Mouse (Mus musculus): ENCODE data around the gene Dgki. TPM values are rescaled to one million over a fixed set of nuclear protein-coding genes. Genes with fewer than 3 reads are reported as not detected.

Dgki gene
- total RNA-seq, 2 experiments from 2014 or later: 84.9 to 85.1 TPM

DNA sequence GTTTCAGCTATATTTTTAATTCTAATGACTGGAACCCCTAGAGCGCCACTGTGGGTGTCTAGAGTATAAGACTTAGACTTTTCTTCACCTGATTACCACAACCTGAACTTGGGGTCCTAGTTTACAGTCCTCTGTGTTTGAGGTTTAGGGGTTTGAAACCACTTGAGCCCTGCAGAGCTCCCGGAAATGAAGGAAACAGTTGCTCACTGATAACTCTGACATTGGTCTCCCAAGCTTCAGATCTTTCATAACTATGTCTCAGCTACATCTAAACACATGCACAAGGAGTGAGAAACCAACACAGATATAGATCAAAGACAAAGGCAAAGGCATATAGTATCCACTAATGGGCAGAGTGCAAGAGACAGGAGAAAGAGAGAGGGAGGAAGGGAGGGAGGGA lies 271.7 kb downstream of the Dgki start:
- no peak for DNase-seq (ENCODE audit: low spot score in 2 of 2)

- no peak for DNase-seq (ENCODE audit: low spot score in 2 of 2)
Observed at GRCm38 (mm10) chr6:37026343-37027243, 273.4 kb downstream of the Dgki start.

- no peak for DNase-seq (ENCODE audit: low spot score in 2 of 2)
Observed at GRCm38 (mm10) chr6:37016046-37016445, 283.9 kb downstream of the Dgki start.

GRCm38 (mm10) chr6:37011597-37011996 lies 288.4 kb downstream of the Dgki start:
- no peak for DNase-seq (ENCODE audit: low spot score in 2 of 2)

GRCm38 (mm10) chr6:37007573-37007972 lies 292.4 kb downstream of the Dgki start:
- DNase-seq (ENCODE audit: low spot score in 2 of 2): no peak

- no peak for DNase-seq (ENCODE audit: low spot score in 2 of 2)
Observed at GRCm38 (mm10) chr6:37004914-37005313, 295.1 kb downstream of the Dgki start.

- DNase-seq (ENCODE audit: low spot score in 2 of 2): no peak
Observed at GRCm38 (mm10) chr6:37003235-37003634, 296.7 kb downstream of the Dgki start.

DNA sequence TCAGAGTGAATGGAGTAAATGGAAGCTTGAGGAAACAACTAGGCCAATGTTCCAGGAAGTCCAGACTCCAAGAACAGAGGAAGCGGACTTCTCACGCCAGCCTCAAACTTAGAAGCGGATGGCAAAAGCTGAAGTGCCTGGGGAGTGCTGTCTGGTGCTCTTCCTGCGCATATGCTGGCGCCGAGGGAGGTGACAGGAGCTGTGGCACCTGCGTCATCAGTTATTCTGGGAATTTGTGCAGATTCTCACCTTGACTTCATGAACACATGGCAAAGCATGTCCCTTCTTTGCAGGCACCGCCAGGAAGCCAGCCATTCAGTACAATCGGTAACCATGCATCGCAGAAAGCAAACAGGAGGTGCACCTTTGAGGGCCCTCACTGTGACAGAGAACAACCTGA lies 301.0 kb downstream of the Dgki start:
- no peak for DNase-seq (ENCODE audit: low spot score in 2 of 2)

GRCm38 (mm10) chr6:36994329-36994728 lies 305.7 kb downstream of the Dgki start:
- DNase-seq (ENCODE audit: low spot score in 2 of 2): no peak

GRCm38 (mm10) chr6:36990186-36990585 lies 309.8 kb downstream of the Dgki start:
- no peak for DNase-seq (ENCODE audit: low spot score in 2 of 2)

DNA sequence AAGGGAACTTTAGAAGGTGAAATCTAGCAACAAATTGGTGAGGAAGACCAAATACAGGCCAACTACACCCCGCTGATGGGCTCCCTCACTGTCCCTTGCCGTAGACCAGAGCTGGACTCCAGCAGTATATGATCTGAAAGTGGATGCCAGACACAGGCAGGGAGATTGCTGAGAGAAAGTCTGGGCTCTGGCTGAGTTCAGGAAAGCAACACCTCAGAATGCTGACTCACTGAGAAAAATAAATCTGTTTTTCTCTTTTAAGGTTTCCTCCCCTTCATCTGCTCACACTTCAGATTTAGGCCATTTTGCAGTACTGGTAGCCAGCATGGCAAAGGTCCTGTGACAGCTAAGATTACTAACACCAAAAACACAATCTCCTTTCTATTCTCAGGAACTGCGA lies 311.2 kb downstream of the Dgki start:
- no peak for DNase-seq (ENCODE audit: low spot score in 2 of 2)

GRCm38 (mm10) chr6:36981646-36982045 lies 318.3 kb downstream of the Dgki start:
- no peak for DNase-seq (ENCODE audit: low spot score in 2 of 2)

- DNase-seq (ENCODE audit: low spot score in 2 of 2): no peak
Observed at GRCm38 (mm10) chr6:36980475-36980874, 319.5 kb downstream of the Dgki start.

DNA sequence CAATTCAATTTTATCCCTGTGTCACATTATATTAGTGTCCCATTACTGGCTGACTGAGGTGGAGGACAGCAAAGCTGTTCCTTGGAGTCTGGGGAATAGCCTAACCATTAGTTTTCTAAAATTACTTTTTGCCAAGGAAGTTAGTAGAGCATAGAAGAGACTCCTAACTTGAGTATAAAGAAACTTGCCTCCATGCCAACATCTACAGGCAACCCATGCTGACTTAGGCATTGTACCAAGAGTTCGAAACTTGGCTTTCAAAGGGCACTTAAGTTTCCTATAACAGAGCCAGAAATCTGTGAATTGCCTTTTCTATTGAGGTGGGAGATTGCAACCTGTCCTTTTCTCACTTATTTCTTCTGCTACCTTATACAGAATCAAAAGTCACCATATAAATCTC lies 321.8 kb downstream of the Dgki start:
- no peak for DNase-seq (ENCODE audit: low spot score in 2 of 2)

DNA sequence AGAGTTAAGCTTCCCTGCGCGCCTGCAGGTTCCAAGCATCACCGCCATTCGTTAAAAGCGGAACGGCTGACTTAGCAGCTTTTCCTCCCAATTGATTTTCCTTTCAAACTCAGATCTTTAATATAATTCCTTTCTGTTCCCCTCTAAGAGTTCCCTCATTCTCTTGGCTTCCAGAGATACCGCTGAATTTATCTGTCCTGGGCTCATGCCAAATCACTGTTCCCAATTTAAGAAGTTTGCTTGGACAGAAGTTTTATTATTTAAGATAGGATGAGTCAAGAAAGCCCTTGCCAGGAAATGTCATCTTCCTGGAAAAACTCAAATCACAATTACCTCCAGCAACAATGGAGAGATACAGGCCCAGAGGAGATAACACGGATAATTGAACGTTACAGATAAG lies 326.9 kb downstream of the Dgki start:
- DNase-seq (ENCODE audit: low spot score in 2 of 2): no peak

GRCm38 (mm10) chr6:36972494-36972893 lies 327.5 kb downstream of the Dgki start:
- DNase-seq (ENCODE audit: low spot score in 2 of 2): no peak

GRCm38 (mm10) chr6:36969249-36969885 lies 330.6 kb downstream of the Dgki start:
- DNase-seq (ENCODE audit: low spot score in 2 of 2): no peak

- no peak for DNase-seq (ENCODE audit: low spot score in 2 of 2)
Observed at GRCm38 (mm10) chr6:36960658-36961057, 339.3 kb downstream of the Dgki start.

- DNase-seq (ENCODE audit: low spot score in 2 of 2): no peak
Observed at GRCm38 (mm10) chr6:36955293-36955692, 344.7 kb downstream of the Dgki start.

GRCm38 (mm10) chr6:36950648-36951047 lies 349.3 kb downstream of the Dgki start:
- no peak for DNase-seq (ENCODE audit: low spot score in 2 of 2)

GRCm38 (mm10) chr6:36947861-36948260 lies 352.1 kb downstream of the Dgki start:
- DNase-seq (ENCODE audit: low spot score in 2 of 2): no peak

GRCm38 (mm10) chr6:36937527-36937926 lies 362.5 kb downstream of the Dgki start:
- DNase-seq (ENCODE audit: low spot score in 2 of 2): no peak

DNA sequence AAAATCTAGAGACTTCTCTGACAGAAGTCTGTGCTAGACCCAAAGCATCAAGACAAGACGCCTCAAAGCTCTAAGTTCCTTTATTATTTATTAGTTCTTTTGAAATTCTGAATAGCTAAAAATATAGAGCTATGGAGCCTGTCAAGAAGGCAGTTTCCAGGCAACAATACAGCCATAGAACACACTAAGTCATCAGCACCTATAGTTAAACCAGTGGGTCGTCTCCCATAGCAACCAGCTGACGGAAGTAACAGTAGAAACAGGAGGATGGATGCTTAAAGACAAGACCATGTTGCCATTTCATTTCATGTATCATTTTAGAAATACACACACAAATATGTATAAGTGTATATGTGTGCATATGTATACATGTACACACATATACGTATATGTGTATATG lies 363.2 kb downstream of the Dgki start:
- DNase-seq (ENCODE audit: low spot score in 2 of 2): no peak

Data from left cerebral cortex, adult 18-20 months (tissue).